Mouse (Mus musculus): Measurements from ENCODE around the gene Slc6a11. TPM values are rescaled to one million over a fixed set of nuclear protein-coding genes. Genes with fewer than 3 reads are reported as not detected.

The Slc6a11 gene
- polyA plus RNA-seq, 1 experiment from 2014 or later, result 0.09 TPM

DNA sequence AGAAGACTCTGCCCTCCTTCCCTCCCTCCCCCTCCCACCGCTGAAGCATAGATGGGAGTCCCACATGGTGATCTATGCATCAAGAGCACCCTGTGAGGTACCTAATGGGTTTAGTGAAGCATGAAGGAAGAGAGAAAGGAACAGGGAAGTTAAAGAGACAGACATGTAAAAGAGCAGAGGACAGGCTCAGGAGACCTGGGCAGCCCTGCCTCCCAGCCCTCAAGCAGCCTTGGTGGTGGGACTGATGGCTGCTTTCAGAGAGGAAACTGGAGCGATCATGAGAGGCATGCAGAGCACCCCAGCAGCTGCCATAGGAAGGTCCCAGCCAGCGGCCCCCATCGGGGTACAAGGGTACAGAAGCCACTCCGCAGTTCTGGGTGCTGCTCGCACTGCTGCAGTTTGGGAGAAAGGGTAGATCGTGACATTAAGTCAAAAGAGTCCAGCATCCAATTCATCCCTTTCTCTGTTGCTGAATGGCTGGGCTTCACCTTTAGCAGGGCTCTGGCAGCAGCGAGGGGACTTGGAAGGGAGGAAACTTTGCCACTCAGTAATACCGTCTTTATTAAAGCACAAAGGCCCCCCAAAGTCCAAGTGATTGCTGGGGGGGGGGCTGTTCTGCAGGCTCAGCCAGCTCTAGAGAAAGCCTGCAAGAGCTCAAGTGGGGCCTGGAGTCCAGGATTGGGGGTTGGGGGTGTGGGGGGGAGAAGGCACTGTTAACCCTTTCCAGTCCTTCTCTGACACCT, 43.5 kb downstream of the Slc6a11 start:
- no peak for DNase-seq (ENCODE audit: low spot score)

DNA sequence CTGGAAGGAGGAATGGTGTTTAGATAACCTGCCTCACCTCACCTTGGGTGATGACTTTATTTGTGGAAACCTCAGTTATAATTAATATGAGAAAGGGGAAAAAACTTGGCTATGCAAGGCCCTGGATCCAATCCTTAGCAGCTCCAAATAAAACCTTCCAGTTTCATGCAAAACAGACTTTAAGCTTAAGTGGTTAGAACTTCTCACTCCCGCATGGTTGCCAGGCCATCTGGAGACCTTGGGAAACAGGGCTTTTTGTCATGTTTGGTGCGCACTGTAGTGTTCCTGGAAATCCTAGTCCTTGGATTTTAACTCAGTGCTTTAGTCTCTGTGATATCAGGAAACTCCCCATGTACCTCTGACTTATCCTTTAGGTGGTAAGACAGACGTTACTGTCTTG, 47.1 kb downstream of the Slc6a11 start:
- DNase-seq (ENCODE audit: low spot score), result no peak

DNA sequence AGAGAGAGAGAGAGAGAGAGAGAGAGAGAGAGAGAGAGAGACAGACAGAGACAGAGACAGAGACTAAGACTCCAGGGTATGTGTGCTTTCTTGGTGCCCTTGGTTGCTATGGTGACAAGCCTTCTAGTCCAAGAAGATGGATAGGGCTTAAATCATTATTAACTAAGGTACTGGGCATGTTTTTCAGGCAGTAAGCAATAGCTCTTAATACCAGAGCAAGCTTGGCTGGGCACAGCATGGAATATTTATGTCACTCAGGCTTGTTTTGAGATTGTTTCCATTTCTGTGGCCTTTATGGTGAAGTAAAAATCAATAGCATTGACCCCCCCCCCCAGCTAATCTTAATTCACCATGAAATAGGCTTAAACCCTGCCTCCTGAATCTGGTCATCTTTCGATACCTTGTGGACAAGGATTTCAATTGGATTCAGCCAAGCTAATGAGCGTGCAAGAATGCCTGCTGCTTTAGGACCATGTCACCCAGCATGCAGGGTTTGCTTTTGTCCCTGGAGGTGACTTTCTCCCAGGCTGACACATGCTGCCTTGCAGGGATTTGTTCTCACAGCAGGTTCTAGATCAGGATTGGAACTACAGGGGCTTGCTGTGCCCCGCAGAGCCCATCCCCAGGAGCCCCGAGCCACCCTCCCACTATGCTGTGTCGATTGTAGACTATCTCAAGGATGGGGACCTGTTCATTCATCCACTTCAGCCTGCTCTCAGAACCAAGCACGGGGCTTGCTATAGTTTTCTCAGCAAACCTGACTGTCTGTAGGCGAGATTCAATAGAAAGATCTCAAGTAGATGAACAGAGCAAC, 51.5 kb downstream of the Slc6a11 start:
- DNase-seq (ENCODE audit: low spot score), result no peak

DNA sequence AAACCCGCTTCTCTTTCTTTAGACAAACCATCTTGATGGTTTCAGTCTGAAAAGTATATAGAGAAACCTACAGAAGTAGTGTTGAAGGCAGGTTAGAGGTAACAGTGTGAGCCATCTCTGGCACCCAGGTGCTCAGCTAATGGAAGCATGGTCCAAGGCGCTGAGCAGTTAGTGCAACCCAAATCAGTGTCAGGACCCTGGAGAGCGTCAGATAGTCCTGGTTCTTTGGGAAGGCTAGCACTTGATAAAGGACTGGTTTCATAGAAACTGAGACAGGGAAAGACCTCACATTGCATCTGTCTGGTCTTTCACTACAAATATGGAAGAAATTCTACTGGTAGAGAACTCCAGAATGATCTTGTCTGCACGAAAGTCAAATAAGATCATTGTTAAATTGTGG, 56.1 kb downstream of the Slc6a11 start:
- no peak for DNase-seq (ENCODE audit: low spot score)

DNA sequence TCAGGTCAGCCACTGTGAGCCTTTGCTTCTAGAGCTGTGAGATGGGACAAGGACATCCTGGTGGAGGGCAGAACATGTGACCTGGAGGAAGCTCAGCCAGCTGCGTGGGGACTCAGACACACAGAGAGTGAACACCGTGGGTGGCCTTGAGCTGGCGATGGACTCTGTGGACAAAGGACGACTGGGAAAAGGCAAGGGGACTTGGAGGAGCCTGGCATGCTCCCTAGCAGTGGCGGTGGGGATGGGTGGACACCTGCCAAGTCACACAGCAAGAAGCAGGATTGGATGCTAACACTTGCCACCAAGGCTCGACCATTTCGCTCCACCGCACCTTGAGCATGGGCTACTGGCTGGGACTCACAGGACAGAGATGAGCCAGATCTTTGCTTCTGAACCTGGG, 57.8 kb downstream of the Slc6a11 start:
- DNase-seq (ENCODE audit: low spot score), result no peak

DNA sequence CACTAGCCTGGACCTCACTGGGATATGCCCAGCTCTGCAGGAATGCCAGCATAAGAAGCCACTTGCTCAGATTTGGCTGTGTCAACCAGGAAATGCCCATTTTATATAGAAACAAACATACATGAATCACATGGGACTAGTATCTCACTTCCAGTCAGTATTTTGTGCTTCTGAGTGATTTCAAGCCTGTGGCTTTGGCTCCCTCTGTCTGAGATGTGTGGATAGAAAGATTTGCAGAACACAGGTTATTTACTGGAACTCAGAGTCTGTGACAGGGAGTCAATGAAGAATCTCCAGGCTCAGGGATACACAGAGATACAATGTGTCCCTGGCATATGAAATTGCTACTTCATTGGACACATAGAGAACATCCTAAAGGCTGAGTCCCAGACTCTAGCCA, 65.0 kb downstream of the Slc6a11 start:
- DNase-seq (ENCODE audit: low spot score), result no peak

DNA sequence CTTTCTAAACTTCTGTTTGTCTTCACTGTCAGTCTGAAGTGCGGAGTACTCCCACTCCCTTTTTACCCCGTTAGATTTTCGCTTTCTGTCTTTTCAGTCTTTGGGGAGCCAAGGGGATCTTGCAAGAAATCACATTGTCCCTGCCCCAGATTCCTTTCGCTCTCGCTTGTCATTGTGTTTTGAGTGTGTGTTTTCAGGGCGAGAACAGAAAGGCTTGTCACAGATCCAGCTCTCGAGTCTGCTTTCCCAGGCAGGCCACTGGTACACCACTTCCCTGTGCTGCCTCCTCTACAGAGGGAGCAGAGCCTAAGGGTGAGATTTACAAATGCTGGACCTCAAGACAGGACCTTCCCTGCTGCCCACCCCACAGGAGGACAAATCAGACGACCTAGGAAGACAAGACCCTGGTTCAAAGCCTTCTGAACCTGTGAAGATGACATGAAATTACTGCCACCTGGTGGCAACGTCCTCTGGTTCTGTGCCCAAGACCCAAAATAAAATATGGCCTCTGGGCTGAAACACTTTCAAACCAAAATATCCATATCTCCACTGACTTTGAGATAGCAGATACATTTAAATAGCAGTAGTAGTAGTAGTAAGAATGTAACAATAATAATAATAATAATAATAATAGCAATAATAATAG, 68.3 kb downstream of the Slc6a11 start:
- peak; percentile 6 for DNase-seq (ENCODE audit: low spot score)

DNA sequence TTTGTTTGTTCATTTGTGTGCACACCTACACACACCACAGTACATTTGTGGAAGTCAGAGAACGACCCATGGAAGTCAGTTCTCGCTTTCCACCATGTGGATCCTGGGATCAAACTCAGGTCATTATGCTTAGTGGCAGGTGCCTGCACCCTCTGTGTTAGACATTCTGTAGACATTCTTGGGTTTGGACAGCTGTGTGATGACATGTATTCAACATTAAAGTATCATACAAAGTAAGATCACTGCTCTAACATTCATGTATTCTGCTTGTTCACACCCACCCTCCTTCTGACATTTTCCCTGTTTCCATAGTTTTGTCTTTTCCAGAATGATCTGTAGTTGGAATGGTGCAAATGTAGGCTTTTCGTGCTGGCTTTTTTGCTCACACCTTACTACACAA, 73.5 kb downstream of the Slc6a11 start:
- DNase-seq (ENCODE audit: low spot score), result no peak

DNA sequence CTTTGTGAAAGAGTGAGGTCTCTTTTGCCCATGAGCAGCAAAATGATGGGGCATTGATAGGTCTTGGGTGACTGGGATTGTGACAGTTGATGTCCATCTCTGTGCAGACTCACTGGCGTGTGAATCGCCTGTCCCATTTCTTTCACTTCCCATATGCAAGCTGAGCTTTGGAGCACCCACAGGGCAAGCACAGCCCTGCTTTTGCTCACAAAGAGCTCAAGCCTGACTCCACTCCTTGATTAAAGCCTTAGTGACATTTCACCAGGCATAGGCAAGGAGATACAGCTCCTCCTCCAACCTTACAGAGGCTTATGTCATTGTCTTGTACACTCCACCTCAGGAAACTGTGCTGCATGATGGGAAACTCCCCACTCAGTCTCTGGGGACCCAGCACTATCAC, 77.3 kb downstream of the Slc6a11 start:
- DNase-seq (ENCODE audit: low spot score), result no peak

DNA sequence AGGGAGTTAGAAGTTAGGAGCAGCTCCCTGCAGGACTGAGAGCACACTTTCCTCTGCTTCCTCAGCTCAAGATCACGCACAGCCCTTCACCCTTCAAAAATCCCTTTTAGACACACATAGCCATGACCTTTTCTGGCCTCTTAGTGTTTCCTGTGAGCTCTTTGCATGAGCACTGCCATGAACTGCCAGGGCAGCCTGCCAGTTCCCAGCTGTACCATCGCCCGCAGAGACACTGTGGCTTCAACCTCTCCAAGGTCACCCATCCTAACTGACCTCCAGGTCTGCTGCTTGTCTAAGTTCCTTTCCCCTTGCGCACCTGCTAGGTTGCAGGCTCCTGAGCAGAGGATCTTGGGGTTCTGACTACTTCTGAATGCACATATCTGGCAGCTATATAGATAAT, 83.4 kb downstream of the Slc6a11 start:
- no peak for DNase-seq (ENCODE audit: low spot score)

DNA sequence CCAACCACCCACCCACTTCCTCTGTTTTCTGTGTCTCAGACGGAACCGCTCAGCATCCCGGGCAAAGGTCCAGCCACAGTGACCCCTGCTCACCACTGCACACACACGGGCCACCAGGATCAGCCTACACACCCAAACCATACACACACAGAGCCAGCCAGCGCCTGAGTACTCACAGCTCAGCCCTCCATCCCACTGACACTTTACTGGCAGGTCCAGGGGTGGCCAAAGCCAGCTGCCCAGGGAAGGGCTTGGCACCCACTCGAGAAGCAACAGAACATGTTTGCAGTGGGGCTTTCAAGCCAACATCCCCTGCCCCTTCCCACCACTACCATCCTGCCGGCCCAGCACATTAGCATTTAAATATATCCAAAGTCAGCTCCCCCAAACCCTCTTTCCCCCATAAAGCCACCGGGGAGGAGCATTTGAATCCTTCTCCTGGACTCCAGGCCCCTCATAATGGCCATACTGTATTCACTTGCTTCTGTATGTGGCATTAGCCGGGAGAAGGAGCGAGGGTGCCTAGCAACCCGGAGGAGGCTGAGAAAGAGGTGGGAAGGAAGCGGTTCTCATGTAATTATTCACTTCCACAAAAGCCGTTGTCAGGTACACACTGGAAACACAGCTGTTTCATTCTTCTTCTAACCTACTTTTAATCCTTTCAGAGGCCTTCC, 85.8 kb downstream of the Slc6a11 start:
- DNase-seq (ENCODE audit: low spot score), result no peak

DNA sequence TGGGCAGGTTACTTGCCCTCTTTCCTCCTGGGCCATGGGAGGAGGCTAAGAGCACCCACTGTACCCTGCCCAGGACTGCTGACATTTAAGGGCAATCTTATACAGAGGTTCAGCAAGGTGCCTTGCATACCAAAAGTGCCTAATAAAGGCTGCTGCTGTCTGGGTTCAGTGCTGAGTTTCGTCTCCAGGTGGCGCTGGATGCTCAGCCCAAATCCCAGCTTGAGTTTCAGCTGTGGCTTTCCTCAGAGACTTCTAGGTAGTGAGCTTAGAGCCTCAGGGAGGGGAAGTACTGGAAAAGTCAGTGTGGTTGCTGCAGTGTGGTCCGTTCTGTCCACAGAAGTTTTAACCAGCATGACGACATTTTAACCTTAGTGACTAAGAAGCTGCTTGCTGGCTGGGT, 93.4 kb downstream of the Slc6a11 start:
- no peak for DNase-seq (ENCODE audit: low spot score)

DNA sequence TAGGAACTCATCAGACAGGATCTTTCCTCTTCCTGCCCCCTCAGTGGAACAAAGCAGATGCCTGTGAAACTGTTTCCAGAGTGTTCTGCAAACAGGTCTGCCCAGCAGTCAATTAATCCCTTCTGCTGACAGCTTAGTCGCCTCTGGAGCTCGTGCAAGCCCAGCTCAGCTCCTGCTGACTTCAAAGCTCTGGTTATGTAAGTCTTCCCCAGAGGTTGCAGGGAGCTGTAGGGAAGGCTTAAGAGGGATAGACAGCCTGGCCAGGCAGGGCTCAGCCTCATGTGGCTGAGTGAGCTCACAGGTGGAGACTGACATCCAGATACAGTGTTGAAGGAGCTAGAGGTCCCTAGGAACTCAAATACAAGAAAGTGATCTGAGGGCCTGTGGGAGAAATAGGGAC, 96.3 kb downstream of the Slc6a11 start:
- no peak for DNase-seq (ENCODE audit: low spot score)

DNA sequence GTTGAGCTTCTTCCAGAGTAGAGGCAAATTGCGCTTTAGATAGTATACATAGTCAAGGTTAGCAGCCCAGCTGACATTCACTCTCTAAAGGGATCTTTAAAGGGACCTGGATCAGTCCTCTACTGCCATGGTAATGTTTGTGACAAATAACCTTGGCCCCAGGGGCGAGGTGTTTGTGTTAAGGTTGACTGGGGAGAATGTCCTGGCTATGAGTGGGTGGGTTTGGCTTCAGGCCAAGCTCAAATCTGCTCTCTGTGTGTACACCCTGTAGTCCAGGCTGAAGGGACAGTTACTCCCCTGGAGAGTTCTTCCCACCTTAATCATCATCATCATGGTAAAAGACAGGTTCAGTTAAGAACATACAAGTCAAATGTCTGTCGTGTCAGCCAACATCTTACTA, 97.2 kb downstream of the Slc6a11 start:
- no peak for DNase-seq (ENCODE audit: low spot score)

DNA sequence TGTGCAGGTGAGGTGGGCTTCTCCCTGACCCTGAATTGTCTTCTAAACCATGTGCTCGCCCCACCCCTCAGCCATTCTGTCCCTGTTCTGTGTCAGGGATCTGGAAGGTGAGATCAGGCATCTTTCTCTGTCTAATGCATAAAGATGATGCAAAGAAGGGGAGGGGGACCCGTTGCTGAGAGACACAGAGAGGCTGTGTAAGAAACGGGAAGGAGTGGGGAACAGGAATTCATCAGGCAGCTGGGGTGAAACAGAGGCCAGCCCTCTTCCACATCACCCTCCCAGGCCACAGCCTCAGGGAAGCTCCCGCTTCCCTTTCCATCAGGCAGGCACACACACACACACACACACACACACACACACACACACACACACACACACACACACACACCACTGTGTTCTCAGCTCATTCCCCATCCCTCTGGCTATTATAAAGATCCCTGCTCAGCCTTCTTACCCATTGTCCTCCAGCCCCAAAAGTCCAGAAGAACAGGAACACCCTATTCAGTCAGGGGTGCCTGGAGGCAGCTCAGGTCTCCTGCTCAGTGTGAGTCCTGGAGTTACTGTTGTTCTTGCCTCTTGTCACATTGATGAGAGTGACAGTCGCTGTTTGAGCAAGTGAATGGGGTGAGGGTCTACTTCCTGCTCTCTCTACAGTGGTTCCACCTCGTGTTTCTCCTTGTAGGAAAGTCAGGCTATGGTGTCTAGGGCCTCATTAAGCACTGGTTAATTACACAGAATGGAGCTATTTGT, 108.0 kb downstream of the Slc6a11 start:
- DNase-seq (ENCODE audit: low spot score), result no peak

DNA sequence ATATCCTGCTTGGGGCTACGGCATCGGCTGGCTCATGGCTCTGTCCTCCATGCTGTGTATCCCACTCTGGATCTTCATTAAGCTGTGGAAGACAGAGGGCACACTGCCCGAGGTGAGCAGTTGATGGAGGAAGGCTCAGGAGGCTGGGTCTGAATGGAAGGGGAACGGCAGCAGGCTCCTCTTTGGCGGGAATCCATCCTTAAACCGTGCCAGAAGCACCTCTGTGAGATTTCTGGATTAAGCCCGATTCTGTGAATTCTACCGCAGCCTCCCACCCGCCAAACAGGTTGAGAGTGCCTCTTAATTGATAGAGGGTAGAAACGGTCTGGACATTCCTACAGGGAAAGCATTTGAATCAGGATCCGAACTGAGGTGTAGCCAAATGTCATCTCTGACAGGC, 114.6 kb downstream of the Slc6a11 start:
- no peak for DNase-seq (ENCODE audit: low spot score)

DNA sequence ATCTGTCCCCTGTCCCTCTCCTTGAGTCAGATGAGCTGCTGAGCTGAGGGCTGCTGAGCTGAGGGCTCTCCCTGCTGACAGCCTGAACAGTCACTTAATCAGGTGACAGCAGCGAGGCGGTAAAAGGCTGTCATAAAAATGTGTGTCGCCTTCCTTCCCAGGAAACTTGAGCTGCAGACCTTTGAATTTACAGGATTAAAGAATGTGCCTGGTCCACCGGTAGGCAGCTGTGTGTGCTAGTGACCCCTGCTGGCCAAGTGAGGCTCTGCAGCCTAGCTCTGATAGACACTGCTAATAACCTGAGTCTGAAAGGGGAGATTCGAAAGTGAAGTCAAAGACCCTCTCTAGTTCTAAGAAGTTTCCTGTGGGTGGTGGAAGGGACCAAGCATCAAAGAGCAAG, 119.3 kb downstream of the Slc6a11 start:
- peak; percentile 54 for DNase-seq (ENCODE audit: low spot score)

DNA sequence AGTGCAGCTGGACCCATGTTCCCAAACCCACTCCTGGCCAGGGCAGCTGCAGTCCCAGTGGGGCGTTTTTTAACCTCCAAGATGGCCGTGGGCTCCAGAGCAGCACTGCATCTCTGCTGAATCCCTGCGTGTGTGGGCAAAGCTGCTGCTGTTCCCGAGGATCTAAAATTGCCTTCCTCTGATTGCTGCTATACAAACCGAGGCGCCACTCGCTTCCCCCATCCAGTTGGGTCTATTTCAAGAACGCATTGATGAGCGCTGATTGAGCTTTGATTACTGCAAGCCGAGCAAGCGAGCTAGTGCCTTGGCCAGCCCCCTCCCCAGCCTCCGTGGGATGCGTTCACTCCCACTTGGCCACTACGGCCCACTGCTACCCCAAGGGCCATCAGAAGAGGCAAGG, 123.9 kb downstream of the Slc6a11 start:
- no peak for DNase-seq (ENCODE audit: low spot score)

DNA sequence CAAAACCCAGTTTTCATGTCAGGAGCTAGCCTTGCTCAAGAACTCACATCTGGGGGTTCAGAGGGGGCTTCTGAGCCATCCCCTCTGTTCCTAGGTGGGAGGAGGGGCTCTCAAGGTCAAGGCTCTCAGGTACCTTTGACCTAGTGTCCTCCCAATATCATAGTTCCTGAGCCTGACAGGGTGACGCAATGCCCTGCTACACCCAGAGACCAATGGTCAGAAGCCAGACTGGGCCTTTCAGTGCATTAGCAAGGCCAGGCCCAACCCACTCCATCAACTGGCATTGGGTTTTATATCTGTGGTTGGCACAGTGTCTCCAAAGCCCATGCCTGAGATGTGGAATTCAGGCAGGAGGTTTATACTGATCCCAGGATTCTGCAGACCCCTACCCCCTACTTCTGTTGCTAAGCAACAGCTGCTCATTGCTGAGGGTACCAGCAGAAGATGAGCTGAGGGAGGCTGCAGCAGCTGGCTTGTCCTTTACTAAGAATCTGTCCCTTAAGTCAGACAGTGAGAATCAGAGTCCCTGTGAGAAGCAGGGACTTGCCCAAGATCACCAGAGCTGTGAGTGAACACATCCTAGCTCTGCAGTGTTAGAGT, 126.8 kb downstream of the Slc6a11 start:
- no peak for DNase-seq (ENCODE audit: low spot score)

DNA sequence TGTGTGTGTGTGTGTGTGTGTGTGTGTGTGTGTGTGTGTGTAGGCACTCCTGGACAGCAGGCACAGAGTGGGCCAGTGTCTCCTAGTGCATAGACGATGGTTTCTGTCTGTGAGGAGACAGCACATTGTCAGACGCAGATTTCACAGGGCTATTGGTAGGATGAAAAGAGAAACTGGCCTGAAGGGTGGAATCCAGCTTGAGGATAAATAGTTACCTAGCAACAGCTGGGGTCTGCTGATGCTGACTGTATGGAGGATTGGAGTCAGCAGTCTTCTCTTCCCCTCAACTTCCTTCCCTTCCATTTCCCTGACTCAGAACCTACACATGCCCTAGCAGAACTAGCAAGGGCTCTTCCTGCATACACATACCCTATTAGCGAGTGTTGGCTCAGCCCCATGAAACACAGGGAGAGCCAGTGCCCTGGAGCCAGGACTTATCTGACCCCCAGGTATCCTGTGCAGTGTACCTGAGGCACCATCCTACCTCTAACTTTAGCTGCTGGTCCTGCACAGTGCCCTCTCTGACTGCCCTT, 127.7 kb downstream of the Slc6a11 start:
- DNase-seq (ENCODE audit: low spot score), result no peak

Measured in thymus, postnatal 0 days (tissue).